Mouse (Mus musculus): ENCODE data around the gene Dedd2. TPM values are rescaled to one million over a fixed set of nuclear protein-coding genes. Genes with fewer than 3 reads are reported as not detected.

Dedd2 gene
- 16.3 TPM for polyA plus RNA-seq (2014; fragmentation: Illumina TruSeq; extraction: RNeasy Lipid Tissue Mini Kit (QIAGEN cat#74804); ENCODE audit: insufficient read depth, low read depth, low replicate concordance)

DNA sequence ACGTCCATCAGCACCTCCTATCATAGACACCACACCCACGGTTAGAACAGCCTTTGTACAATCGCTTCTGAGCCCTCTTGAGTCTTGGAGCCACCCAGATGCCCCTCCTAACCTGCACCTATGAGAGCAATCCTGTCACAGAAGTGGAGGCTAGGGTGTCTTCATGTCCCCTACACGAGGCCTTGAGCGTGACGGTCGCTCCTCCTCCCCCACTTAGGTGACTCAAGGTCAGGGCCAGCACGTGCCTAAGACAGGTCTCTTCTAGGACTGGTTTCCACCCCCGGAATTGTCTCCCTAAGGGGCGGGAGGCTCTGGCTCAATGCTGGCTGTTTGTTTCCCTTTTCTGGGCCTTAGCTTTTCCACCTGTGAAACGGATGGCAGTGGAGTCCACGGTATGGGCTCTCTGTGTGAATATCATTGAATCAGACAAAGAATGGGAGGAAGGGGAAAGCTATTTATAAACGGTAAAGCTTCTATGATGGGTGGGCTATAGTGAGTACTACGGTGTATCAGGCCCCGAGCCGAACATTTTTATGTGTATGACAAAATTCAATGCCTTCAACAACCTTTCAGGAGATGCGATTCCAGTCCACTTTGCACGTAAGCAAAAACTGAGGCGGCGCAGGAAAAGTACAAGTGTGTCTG is at the start of gene Dedd2:
Gene Dedd2, minus strand, starts transcription at position 159 of the 645 bp plus-strand sequence.

DNA sequence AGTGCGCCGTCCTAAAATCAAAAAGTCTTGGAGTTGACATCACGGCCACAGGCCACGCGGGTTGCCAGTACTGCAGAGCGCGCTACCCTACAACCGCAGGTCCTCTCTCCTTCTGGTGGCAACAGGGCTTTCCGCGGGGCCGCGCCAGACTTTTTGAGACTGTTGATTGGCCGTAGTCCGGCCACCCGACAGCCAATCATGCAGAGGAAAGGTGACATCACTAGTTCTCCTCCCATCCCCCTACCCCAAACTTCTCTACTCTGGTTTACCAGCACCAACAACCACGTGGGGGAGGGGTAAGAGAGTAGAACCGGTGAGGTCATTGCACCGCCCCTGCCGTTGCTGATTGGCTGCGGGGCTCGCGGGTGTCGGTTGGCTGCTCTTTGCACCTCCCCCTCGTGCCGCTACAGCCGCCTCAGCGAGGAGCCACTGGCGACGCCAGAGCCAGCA is 46.9 kb upstream of the Dedd2 start, which contains the start of gene Cic:
Gene Cic, plus strand, starts transcription at position 404 of the 450 bp plus-strand sequence.

GRCm38 (mm10) chr7:25250141-25250972 is 29.9 kb upstream of the Dedd2 start, which contains the start of gene Erf:
TSS of gene Erf (minus strand) at chr7:25250761.

DNA sequence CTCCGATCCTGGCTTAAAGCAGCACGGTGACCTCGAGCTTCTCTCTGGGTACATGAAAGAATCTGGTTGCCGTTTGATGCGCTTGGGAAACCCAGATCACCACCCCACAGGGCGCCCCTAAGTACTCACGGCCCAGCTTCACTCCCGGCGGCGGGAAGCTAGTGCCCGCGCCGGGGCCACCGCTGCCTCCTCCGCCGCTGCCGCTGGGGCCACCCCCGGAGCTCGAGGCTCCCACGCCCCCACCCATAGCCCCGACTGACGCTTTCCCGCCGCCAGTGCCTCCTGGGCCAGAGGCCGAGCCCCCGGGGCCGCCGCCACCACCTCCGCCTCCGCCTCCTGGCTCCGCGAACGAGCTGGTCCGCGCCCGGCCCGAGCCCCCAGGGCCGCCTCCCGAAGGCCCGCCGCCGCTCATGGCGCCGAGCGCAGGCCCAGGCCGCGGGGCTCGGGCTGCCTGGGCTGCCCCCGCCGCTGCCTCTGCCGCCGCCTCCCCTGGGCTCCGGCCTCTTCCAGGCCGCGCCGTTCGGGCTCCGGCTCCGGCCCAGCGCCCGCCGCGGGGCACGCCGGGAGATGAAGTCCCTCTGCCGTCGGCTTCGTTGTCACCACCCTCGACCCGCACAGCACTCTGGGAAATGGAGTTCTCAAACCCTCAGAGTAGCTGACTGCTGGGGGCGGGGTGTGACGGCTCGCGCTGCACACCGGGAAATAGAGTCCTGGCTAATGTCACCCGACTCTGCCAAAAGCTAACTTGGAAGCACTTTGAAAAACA is 17.0 kb upstream of the Dedd2 start, which contains the start of gene Gsk3a:
Gene Gsk3a, minus strand, starts transcription at position 603 of the 766 bp plus-strand sequence.

DNA sequence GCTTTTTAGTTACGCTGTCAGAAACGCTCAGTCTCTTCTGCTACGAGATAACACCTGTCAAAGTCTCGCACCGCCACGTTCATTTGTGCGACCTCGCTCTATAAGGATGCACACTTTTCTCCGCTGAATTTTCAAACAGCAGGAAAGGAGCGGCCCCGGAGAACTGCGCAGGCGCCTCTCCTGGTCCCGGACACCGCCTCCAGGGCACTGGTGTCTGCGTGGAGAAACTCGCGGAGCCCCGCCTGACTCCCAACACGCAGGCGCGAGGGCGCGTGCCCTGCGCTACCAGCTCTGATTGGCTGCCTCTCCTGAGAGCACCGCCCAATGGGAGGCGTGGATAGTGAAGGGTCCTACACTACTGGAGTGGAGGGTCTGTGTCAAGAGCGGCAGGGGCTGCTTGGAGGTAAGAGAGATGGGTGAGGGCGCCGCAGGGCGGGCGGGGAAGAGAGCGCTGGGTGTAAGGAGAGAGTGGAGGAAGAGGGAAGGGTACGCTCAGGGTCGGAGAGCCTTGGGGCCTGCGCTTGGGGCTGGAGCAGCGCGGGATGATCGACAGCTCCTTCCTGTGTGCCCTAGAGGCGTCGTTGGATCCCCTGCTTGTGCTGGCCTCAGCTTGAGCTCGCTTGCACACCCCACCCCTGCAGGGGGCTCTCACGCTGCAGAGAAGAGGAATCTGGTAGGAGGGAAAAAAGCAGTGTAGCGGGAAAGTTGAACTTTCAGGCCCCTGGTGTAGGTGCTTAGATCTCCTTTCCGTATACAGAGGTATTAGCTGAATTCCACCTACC is 878 bp upstream of the Dedd2 start, which contains the start of gene Zfp526:
Gene Zfp526, plus strand, starts transcription at position 324 of the 782 bp plus-strand sequence.

DNA sequence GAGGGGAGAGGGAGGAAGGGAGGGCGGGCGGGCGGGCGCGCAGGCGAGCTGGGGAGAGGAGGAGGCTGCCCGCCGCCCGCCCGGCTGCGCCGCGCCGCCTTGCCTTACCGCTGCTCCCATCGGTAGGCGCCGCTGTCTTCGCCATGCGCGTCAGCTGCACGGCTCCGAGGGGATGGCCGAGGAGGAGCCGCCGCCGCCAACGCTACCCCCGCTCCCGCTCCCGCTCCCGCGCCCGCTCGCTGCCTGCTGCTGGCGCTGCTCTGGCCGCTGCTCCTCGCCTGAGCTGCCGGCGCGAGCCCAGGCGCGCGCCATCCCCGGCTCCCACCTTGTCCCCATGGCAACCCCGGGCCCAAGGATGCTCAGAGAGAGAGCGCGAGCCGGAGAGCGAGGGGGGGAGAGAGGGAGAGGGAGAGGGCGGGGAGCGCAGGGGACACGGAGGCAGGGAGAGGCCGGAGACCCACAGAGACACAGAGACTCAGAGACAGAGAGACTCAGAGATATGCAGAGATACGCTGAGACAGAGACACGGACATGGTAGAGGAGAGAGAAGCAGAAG is 40.7 kb downstream of the Dedd2 start, which contains the start of gene Pou2f2:
Gene Pou2f2, minus strand, starts transcription at position 121 of the 556 bp plus-strand sequence.

Other genes starting within 250 kb of the Dedd2 start
- gene Rabac1, start 247.9 kb downstream of the Dedd2 start, polyA plus RNA-seq (2014; fragmentation: Illumina TruSeq; extraction: RNeasy Lipid Tissue Mini Kit (QIAGEN cat#74804); ENCODE audit: insufficient read depth, low read depth, low replicate concordance) = 441 TPM
- gene Atp1a3, start 214.7 kb downstream of the Dedd2 start, polyA plus RNA-seq (2014; fragmentation: Illumina TruSeq; extraction: RNeasy Lipid Tissue Mini Kit (QIAGEN cat#74804); ENCODE audit: insufficient read depth, low read depth, low replicate concordance) = 1.9 TPM
- 4.9 TPM for gene Grik5, start 148.3 kb downstream of the Dedd2 start, polyA plus RNA-seq (2014; fragmentation: Illumina TruSeq; extraction: RNeasy Lipid Tissue Mini Kit (QIAGEN cat#74804); ENCODE audit: insufficient read depth, low read depth, low replicate concordance)
- gene Zfp574, start 148.0 kb downstream of the Dedd2 start, polyA plus RNA-seq (2014; fragmentation: Illumina TruSeq; extraction: RNeasy Lipid Tissue Mini Kit (QIAGEN cat#74804); ENCODE audit: insufficient read depth, low read depth, low replicate concordance) = 8.7 TPM
- gene Pou2f2, start 40.9 kb downstream of the Dedd2 start, polyA plus RNA-seq (2014; fragmentation: Illumina TruSeq; extraction: RNeasy Lipid Tissue Mini Kit (QIAGEN cat#74804); ENCODE audit: insufficient read depth, low read depth, low replicate concordance) = 1.9 TPM
- gene Zfp526, start 810 bp upstream of the Dedd2 start, polyA plus RNA-seq (2014; fragmentation: Illumina TruSeq; extraction: RNeasy Lipid Tissue Mini Kit (QIAGEN cat#74804); ENCODE audit: insufficient read depth, low read depth, low replicate concordance) = 2.4 TPM
- gene Gsk3a, start 17.2 kb upstream of the Dedd2 start, polyA plus RNA-seq (2014; fragmentation: Illumina TruSeq; extraction: RNeasy Lipid Tissue Mini Kit (QIAGEN cat#74804); ENCODE audit: insufficient read depth, low read depth, low replicate concordance) = 41.0 TPM
- gene Erf, start 30.1 kb upstream of the Dedd2 start, polyA plus RNA-seq (2014; fragmentation: Illumina TruSeq; extraction: RNeasy Lipid Tissue Mini Kit (QIAGEN cat#74804); ENCODE audit: insufficient read depth, low read depth, low replicate concordance) = 10.8 TPM
- 42.0 TPM for gene Cic, start 47.1 kb upstream of the Dedd2 start, polyA plus RNA-seq (2014; fragmentation: Illumina TruSeq; extraction: RNeasy Lipid Tissue Mini Kit (QIAGEN cat#74804); ENCODE audit: insufficient read depth, low read depth, low replicate concordance)
- gene Pafah1b3, start 77.4 kb upstream of the Dedd2 start, polyA plus RNA-seq (2014; fragmentation: Illumina TruSeq; extraction: RNeasy Lipid Tissue Mini Kit (QIAGEN cat#74804); ENCODE audit: insufficient read depth, low read depth, low replicate concordance) = 31.8 TPM
- gene Prr19, start 80.8 kb upstream of the Dedd2 start, polyA plus RNA-seq (2014; fragmentation: Illumina TruSeq; extraction: RNeasy Lipid Tissue Mini Kit (QIAGEN cat#74804); ENCODE audit: insufficient read depth, low read depth, low replicate concordance) = not detected
- gene Tmem145, start 85.5 kb upstream of the Dedd2 start, polyA plus RNA-seq (2014; fragmentation: Illumina TruSeq; extraction: RNeasy Lipid Tissue Mini Kit (QIAGEN cat#74804); ENCODE audit: insufficient read depth, low read depth, low replicate concordance) = not detected
- 11.5 TPM for gene Megf8, start 96.5 kb upstream of the Dedd2 start, polyA plus RNA-seq (2014; fragmentation: Illumina TruSeq; extraction: RNeasy Lipid Tissue Mini Kit (QIAGEN cat#74804); ENCODE audit: insufficient read depth, low read depth, low replicate concordance)
- gene Cnfn, start 149.1 kb upstream of the Dedd2 start, polyA plus RNA-seq (2014; fragmentation: Illumina TruSeq; extraction: RNeasy Lipid Tissue Mini Kit (QIAGEN cat#74804); ENCODE audit: insufficient read depth, low read depth, low replicate concordance) = not detected
- gene Lipe, start 178.1 kb upstream of the Dedd2 start, polyA plus RNA-seq (2014; fragmentation: Illumina TruSeq; extraction: RNeasy Lipid Tissue Mini Kit (QIAGEN cat#74804); ENCODE audit: insufficient read depth, low read depth, low replicate concordance) = 37.0 TPM
- 74.9 TPM for gene Cxcl17, start 192.3 kb upstream of the Dedd2 start, polyA plus RNA-seq (2014; fragmentation: Illumina TruSeq; extraction: RNeasy Lipid Tissue Mini Kit (QIAGEN cat#74804); ENCODE audit: insufficient read depth, low read depth, low replicate concordance)